Mouse (Mus musculus): Measurements from ENCODE around the gene Dyrk1a.

- TF ChIP-seq ZC3H11A (IDR thresholded peaks at IDR 0.05; ENCODE audit: borderline replicate concordance, low read depth, low read length) = no peak
- TF ChIP-seq MAFK (IDR thresholded peaks at IDR 0.05; ENCODE audit: insufficient read depth, low read depth, low read length) = no peak
- no peak for TF ChIP-seq ZNF384 (IDR thresholded peaks at IDR 0.05; ENCODE audit: low read depth, low read length)
- TF ChIP-seq HCFC1 (IDR thresholded peaks at IDR 0.05; ENCODE audit: borderline replicate concordance, insufficient read depth, low read length) = no peak
Observed at GRCm38 (mm10) chr16:94536417-94537158, 33.2 kb upstream of the Dyrk1a start.
